Mouse (Mus musculus): ENCODE results near the gene Proz. TPM values are rescaled to one million over a fixed set of nuclear protein-coding genes. Genes with fewer than 3 reads are reported as not detected.
"Not testable (repeated sequence)": the region's sequence is repeated elsewhere in the genome, so short reads cannot be mapped to it uniquely, and the experiment has no call there.

Gene Proz
- polyA plus RNA-seq, 1 experiment from 2014 or later = 0.08 TPM

DNA sequence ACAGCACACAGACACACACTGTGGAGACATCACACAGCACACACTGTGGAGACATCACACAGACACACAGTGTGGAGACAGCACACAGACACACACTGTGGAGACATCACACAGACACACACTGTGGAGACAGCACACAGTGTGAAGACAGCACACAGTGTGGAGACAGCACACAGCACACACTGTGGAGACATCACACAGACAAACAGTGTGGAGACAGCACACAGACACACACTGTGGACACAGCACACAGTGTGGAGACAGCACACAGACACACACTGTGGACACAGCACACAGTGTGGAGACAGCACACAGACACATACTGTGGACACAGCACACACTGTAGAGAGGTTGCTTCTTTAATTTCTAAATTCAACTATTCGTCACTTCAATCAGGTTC lies 14.9 kb downstream of the Proz start:
- WGBS = 93% methylated on average over 1 of the region's 1 CpGs
- not testable (repeated sequence) for H3K27me3 ChIP-seq (ENCODE audit: control insufficient read depth, insufficient read depth, low read length); H3K4me3 ChIP-seq (ENCODE audit: low read depth, low read length); H3K9me3 ChIP-seq (replicated peaks; ENCODE audit: control insufficient read depth, low read length); ATAC-seq (replicated peaks; ENCODE audit: insufficient number of reproducible peaks, low FRiP score, low TSS enrichment, low read depth); H3K9ac ChIP-seq (replicated peaks; ENCODE audit: low read length); H3K4me1 ChIP-seq (ENCODE audit: control insufficient read depth, insufficient read depth, low read length); H3K27ac ChIP-seq (replicated peaks; ENCODE audit: low read depth, low read length); H3K4me2 ChIP-seq (ENCODE audit: low read depth, low read length); DNase-seq (ENCODE audit: low spot score)
- H3K36me3 ChIP-seq (replicated peaks; ENCODE audit: control insufficient read depth, insufficient read depth, low read depth, low read length) = peaks cover 11% of the 10 kb centered on the region

DNA sequence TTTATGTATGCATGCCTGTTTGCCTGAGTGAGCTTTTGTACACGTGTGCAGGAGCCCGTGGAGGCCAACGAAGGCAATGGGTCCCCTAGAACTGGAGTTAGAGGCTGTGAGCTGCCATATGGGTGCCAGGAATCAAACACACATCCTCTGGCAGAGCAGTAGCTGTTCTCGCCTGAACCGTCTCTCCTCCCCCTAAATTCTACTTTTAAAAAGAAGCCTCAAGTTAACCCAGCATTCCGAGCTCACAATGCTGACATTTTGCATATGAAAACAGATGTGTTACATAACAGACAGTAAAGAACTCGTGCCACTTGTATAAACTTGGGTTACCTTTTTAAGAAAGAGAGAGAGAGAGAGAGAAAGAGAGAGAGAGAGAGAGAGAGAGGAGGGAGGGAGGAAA lies 16.8 kb downstream of the Proz start:
- no peaks in the 10 kb centered on the region for H3K4me1 ChIP-seq (ENCODE audit: control insufficient read depth, insufficient read depth, low read length)
- H3K27me3 ChIP-seq (ENCODE audit: control insufficient read depth, insufficient read depth, low read length) = no peaks in the 10 kb centered on the region
- WGBS = 89% methylated on average over 7 of the region's 7 CpGs

DNA sequence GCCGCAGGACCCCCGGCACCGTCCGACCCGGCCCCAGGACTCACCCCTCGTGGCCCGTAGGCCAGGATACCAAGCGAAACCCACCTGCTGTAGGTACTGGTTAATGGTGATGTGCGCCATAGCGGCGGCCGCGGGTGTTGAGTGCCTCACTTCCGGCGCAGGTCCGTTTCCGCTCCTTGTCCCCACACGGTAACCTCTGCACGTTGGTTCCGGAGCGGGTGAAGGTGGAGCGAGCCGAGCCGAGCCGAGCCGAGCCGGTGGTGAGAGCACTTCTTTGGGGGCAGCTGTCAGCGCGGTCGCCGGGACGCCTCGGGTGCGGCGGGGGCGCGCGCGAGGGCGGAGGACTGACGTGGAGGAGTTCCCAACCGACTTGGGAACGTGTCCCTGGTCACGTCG lies 44.0 kb downstream of the Proz start:
- Histone ChIP-seq H3K36me3 (replicated peaks; ENCODE audit: control insufficient read depth, insufficient read depth, low read depth, low read length) (no peaks in the 10 kb centered on the region), H3K9ac (replicated peaks; ENCODE audit: low read length) (peak overlapping the region; percentile 90), H3K9me3 (replicated peaks; ENCODE audit: control insufficient read depth, low read length) (no peaks in the 10 kb centered on the region), H3K4me1 (ENCODE audit: control insufficient read depth, insufficient read depth, low read length) (0 out of 2 replicates have a peak, but pooled peaks cover 2% of the 10 kb centered on the region), H3K27me3 (ENCODE audit: control insufficient read depth, insufficient read depth, low read length) (no peaks in the 10 kb centered on the region), H3K27ac (replicated peaks; ENCODE audit: low read depth, low read length) (peak overlapping the region; percentile 52), H3K4me2 (ENCODE audit: low read depth, low read length) (peak overlapping the region; percentile 89), H3K4me3 (ENCODE audit: low read depth, low read length) (peak overlapping the region; percentile 95)
- ATAC-seq (replicated peaks; ENCODE audit: insufficient number of reproducible peaks, low FRiP score, low TSS enrichment, low read depth) (peak; percentile 78), DNase-seq (ENCODE audit: low spot score) (peak; percentile 89)
- WGBS = 0% methylated on average over 45 of the region's 45 CpGs

More for the DNA sequence above, 16.8 kb downstream of the Proz start:
- ATAC-seq (replicated peaks; ENCODE audit: insufficient number of reproducible peaks, low FRiP score, low TSS enrichment, low read depth) = no peak
- Histone ChIP-seq H3K4me3 (ENCODE audit: low read depth, low read length) (no peak overlapping the region), H3K9me3 (replicated peaks; ENCODE audit: control insufficient read depth, low read length) (no peaks in the 10 kb centered on the region), H3K9ac (replicated peaks; ENCODE audit: low read length) (no peak overlapping the region), H3K36me3 (replicated peaks; ENCODE audit: control insufficient read depth, insufficient read depth, low read depth, low read length) (peaks cover 11% of the 10 kb centered on the region), H3K4me2 (ENCODE audit: low read depth, low read length) (no peak overlapping the region), H3K27ac (replicated peaks; ENCODE audit: low read depth, low read length) (no peak overlapping the region)
- DNase-seq (ENCODE audit: low spot score) = no peak

DNA sequence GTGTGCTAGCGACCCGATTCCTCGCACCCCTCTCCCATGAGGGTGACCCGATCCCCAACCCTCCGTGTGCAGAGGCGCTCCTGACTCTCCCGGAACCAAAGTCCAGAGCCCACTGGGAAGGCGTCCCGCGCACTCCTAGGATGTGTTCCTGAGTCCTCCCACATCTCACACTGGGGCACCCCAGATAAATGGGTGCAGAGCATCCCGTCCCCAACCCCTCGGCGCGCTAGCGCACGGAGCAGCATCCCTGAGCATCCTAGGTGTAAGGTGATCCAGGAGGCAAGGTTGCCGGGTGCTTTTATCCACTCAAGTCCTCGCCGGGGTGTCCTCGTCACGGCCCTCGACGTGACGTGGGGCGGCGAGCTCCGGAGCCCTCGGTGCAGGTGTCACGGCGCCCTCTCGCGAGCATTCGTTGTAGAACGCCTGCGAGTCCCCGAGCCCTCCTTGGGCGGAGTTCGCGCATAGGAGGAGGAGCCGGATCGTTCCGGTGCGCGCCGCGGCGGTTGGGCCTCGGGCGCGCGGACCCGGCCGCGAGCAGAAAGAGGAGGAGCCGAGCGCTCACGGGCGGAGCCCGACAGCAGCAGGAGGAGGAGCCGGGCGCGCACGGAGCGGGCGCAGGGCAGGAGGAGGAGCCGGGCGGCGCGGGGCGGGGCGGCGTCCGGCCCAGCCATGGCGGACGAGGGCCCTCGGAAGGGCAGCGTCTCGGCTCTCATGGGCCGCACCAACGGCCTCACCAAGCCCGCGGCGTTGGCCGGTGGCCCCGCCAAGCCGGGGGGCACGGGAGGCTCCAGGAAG lies 44.6 kb downstream of the Proz start, which contains the start of the genes Pcid2 and Cul4a:
Gene Pcid2, minus strand, starts transcription at position 373 of the 795 bp plus-strand sequence.
Gene Cul4a, plus strand, starts transcription at position 535 of the 795 bp plus-strand sequence.
- H3K4me3 ChIP-seq (ENCODE audit: low read depth, low read length) = peak within 1 kb of the TSS; percentile 95
- peak; percentile 94 for ATAC-seq (replicated peaks; ENCODE audit: insufficient number of reproducible peaks, low FRiP score, low TSS enrichment, low read depth)
- under 1% methylated on average over 84 of the region's 87 CpGs for WGBS

DNA sequence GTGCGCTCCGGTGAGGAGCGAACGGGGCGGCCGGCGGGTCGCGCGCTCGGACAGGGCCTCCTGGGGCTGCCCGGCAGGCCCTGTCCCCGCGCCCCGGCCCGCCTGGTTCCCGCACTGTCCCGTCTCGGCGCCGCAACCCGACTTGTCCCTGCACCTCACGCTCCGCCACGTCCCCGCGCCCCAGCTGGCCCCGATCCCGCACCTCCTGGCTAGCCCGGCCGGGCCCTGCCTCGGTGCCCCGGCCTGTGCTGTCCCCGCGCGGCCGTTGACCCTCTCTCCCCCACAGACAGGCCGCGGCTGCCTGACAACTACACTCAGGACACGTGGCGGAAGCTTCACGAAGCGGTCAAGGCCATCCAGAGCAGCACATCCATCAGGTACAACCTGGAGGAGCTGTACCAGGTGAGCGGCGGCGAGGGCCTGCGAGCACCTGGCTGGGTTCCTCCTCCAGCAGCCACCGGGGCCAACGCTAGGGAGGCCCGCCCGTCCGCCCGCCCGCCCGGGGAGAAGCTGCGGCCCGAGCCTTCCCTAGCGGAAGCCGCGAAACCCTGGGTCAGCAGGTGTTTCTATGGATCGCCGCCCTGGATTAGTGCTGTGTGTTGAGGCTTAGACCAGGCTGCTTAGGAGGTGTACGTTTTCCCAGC lies 45.3 kb downstream of the Proz start:
- ATAC-seq (replicated peaks; ENCODE audit: insufficient number of reproducible peaks, low FRiP score, low TSS enrichment, low read depth) (peak; percentile 63), DNase-seq (ENCODE audit: low spot score) (peak; percentile 33)
- Histone ChIP-seq H3K4me3 (ENCODE audit: low read depth, low read length) (peak overlapping the region; percentile 95), H3K36me3 (replicated peaks; ENCODE audit: control insufficient read depth, insufficient read depth, low read depth, low read length) (no peaks in the 10 kb centered on the region), H3K9me3 (replicated peaks; ENCODE audit: control insufficient read depth, low read length) (no peaks in the 10 kb centered on the region), H3K9ac (replicated peaks; ENCODE audit: low read length) (peak overlapping the region; percentile 96), H3K27ac (replicated peaks; ENCODE audit: low read depth, low read length) (peak overlapping the region; percentile 73; the same call in 1 of the 2 replicates), H3K27me3 (ENCODE audit: control insufficient read depth, insufficient read depth, low read length) (no peaks in the 10 kb centered on the region), H3K4me1 (ENCODE audit: control insufficient read depth, insufficient read depth, low read length) (0 out of 2 replicates have a peak, but pooled peaks cover 2% of the 10 kb centered on the region), H3K4me2 (ENCODE audit: low read depth, low read length) (peak overlapping the region; percentile 89)
- WGBS = under 1% methylated on average over 60 of the region's 63 CpGs

More for the DNA sequence above, 44.6 kb downstream of the Proz start, which contains the start of the genes Pcid2 and Cul4a:
- Histone ChIP-seq H3K9ac (replicated peaks; ENCODE audit: low read length) (peak within 1 kb of the TSS; percentile 96), H3K27me3 (ENCODE audit: control insufficient read depth, insufficient read depth, low read length) (no peaks in the 10 kb centered on the region), H3K4me1 (ENCODE audit: control insufficient read depth, insufficient read depth, low read length) (0 out of 2 replicates have a peak, but pooled peaks cover 2% of the 10 kb centered on the region), H3K4me2 (ENCODE audit: low read depth, low read length) (peak within 1 kb of the TSS; percentile 89), H3K27ac (replicated peaks; ENCODE audit: low read depth, low read length) (peak within 1 kb of the TSS; percentile 73), H3K9me3 (replicated peaks; ENCODE audit: control insufficient read depth, low read length) (no peaks in the 10 kb centered on the region), H3K36me3 (replicated peaks; ENCODE audit: control insufficient read depth, insufficient read depth, low read depth, low read length) (no peaks in the 10 kb centered on the region)
- peak; percentile 98 for DNase-seq (ENCODE audit: low spot score)

DNA sequence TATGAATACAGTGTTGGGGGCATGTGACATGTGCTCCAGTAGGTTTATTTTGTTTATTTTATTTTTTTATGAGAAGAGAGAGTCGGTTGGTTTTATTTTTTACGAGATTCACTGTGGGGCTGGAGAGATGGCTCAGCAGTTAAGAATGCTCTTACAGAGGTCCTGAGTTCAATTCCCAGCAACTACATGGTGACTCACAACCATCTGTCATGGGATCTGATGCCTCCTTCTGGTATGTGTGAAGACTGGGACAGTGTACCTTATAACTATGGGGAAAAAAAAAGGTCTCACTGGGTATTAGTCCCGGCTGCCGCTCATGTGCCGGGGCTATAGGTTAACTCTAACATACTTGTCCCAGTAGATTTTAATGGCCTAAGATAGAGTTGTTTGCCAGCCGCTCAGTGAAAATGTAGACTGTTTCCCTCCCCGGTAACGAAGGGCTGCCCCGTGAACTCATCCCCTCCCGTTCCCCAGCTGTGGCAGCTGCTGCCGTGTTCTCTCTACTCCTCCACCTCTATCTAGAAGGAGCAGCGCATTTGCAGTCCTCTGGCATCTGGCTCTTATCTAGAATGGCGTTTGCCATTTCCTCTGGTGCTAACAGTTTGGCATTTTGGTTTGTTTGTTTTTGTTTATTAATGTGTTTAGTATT lies 47.4 kb downstream of the Proz start:
- WGBS = 86% methylated on average over 13 of the region's 13 CpGs
- Histone ChIP-seq H3K27me3 (ENCODE audit: control insufficient read depth, insufficient read depth, low read length) (no peaks in the 10 kb centered on the region), H3K9me3 (replicated peaks; ENCODE audit: control insufficient read depth, low read length) (no peaks in the 10 kb centered on the region), H3K4me1 (ENCODE audit: control insufficient read depth, insufficient read depth, low read length) (0 out of 2 replicates have a peak, but pooled peaks cover 2% of the 10 kb centered on the region), H3K4me3 (ENCODE audit: low read depth, low read length) (no peak overlapping the region), H3K4me2 (ENCODE audit: low read depth, low read length) (no peak overlapping the region), H3K9ac (replicated peaks; ENCODE audit: low read length) (no peak overlapping the region), H3K36me3 (replicated peaks; ENCODE audit: control insufficient read depth, insufficient read depth, low read depth, low read length) (no peaks in the 10 kb centered on the region), H3K27ac (replicated peaks; ENCODE audit: low read depth, low read length) (no peak overlapping the region)
- DNase-seq (ENCODE audit: low spot score) (no peak), ATAC-seq (replicated peaks; ENCODE audit: insufficient number of reproducible peaks, low FRiP score, low TSS enrichment, low read depth) (no peak)

DNA sequence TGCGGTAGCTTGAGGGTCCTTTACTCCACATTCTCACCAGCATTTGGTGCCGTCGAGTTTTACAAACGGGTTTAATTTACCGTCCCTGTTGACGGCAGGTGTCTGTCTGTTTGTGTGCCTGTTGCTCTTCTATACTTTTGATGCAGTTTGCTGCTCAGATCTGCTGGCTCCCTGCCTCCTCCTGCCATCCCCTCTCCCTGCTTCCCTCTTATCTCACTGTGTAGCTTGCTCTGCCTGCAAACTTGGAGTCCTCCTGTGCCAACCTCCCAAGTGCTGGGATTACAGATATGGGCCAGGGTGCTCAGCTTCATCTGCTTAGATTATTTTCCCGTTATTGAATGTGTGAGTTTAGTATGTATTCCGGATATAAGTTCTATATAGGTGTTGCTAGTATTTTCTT lies 48.3 kb downstream of the Proz start:
- ATAC-seq (replicated peaks; ENCODE audit: insufficient number of reproducible peaks, low FRiP score, low TSS enrichment, low read depth) (no peak), DNase-seq (ENCODE audit: low spot score) (no peak)
- Histone ChIP-seq H3K9me3 (replicated peaks; ENCODE audit: control insufficient read depth, low read length) (no peaks in the 10 kb centered on the region), H3K4me3 (ENCODE audit: low read depth, low read length) (no peak overlapping the region), H3K27me3 (ENCODE audit: control insufficient read depth, insufficient read depth, low read length) (no peaks in the 10 kb centered on the region), H3K27ac (replicated peaks; ENCODE audit: low read depth, low read length) (no peak overlapping the region), H3K4me2 (ENCODE audit: low read depth, low read length) (no peak overlapping the region), H3K36me3 (replicated peaks; ENCODE audit: control insufficient read depth, insufficient read depth, low read depth, low read length) (no peaks in the 10 kb centered on the region), H3K9ac (replicated peaks; ENCODE audit: low read length) (no peak overlapping the region), H3K4me1 (ENCODE audit: control insufficient read depth, insufficient read depth, low read length) (0 out of 2 replicates have a peak, but pooled peaks cover under 1% of the 10 kb centered on the region)
- 87% methylated on average over 8 of the region's 8 CpGs for WGBS
